Mouse (Mus musculus) spleen, adult 2 months (tissue): ENCODE data around the gene Taf9.

Source experiments
- CTCF ChIP-seq: fragments of 200-500 bp; IDR thresholded peaks from 2 replicates; pipeline ENCODE4 v1.5.1; 2011; ENCODE audit warnings: mild to moderate bottlenecking, inconsistent platforms; ENCODE audit not compliant: insufficient read depth, insufficient read length, insufficient replicate concordance; ENCODE audit errors: extremely low read depth
- POLR2A ChIP-seq: fragments of 200-500 bp; IDR thresholded peaks from 2 replicates; pipeline ENCODE4 v1.6.1; 2011; ENCODE audit warnings: low read depth, low read length, inconsistent platforms

DNA sequence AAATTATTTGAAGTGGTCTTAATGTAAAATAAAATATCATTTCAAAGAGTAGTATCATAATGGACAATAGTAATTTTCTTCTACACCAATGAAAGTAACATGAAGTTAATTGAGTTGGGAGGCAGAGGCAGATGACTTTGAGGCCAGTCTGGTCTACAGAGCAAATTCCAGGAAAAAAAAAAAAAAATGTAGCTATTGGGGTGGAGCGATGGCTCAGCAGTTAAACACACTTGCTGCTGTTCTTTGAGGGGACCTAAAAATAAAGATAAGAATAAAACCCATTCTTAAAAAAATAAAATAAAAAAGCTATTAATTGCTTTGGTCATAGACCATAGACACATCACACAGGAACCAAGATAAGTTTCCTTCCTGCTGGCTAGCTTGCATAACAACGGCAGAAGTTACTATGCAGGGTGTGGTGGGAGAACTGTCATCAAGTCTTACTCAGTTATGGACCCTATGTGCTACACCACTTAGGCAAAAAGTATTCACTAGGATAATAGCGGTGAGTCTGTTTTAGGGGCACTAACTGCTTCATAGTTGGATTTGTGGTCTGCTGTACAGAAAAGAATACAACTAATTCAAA is 17.2 kb upstream of the Taf9 start:
- TF ChIP-seq POLR2A (no peak), CTCF (no peak)
